Mouse (Mus musculus) liver (tissue): ENCODE data around the gene Cd276.

Experiments
- DNase-seq: peaks from one replicate; pipeline ENCODE4 v3.0.0-alpha.2; 2020; ENCODE audit warnings: mixed read lengths

The Cd276 gene

DNA sequence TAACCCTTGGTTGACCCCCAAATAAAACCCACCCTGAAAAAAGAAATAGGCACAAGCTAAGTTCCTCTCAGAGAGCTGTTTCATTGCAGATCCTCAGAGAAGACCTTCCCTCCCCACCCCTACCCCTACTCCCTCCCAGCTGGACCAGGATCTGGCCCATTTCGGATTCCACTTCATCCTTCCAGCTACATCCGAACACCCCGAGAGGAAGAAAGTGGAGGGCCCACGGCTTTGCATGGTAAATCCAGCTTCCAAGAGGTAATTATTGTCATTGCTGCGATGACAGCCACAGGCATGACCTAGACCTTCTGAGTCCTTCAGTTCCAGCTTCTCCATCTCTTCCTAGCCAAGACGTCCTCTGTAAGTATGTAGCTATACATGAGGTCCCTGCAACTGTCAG is 4.3 kb downstream of the Cd276 start:
- DNase-seq = no peak

DNA sequence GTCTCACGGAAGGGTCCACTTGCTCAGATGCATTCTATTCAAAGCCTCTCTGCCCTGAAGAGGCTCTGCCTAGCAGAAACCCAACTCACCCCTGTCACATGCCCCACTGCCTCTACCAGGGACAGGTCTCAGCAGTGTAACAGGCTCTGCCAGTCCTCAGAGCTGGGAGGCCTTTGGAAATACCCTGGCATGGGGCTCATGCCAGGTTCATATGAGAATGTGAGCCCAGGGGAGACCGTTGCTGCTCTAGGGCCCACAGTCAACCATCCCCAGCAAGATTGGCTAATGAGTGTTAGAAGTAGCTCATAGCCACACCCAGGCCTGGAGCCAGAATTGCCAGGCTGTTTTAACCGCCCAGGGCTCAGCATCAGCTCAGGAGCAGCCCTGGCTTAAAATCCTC is 5.5 kb downstream of the Cd276 start:
- no peak for DNase-seq

DNA sequence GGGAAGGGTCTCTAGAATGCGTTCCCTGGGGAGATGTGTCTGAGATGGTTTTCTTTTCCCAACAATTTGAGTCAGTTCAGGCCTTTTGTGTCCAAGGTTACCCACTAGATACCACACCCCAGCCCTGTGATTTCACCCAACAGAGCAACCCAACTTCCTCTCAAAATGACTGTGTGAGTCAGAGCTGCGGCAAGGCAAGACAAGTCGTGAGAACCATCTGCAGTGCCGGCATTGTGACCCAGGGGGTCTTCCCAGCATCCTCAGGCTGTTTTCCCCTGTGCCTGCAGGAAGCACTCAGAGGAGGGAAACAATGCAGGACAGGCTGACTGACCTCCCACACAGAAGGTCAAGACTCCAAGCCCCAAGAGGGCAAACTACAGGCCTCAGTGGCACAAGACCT is 6.3 kb downstream of the Cd276 start:
- DNase-seq = no peak

DNA sequence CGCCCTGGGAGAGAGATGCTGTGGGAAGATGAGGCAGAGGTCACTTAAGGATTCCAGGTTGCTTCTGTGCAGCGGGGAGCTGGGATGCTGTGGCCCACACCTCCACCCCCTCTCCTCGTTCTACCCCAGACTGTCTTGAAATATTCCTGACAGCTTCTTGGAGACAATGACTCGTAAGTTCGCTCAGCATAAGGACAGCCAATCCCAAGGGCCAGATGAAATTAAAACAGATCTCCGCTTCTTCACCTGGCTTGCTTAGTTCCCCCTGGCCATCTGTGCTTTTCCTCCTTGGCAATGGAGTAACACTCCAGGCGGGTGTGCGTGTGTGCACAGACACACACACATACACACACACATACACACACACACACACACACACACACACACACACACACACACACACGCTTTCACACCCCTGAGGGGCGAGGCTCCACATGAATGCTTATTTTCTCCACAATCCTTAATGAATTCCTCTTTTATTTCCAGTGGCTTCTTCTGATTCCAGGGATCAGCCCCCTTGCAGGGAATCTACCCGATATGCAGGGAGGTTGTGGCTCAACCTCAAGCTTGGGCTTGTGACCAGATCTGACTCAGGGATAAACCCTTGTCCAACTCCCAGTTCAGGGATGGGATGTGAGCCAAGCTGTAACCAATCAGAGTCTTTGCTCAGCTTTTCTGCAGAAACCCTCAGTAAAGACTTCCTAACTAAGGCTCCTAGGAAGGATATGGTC is 8.4 kb downstream of the Cd276 start:
- DNase-seq = no peak

DNA sequence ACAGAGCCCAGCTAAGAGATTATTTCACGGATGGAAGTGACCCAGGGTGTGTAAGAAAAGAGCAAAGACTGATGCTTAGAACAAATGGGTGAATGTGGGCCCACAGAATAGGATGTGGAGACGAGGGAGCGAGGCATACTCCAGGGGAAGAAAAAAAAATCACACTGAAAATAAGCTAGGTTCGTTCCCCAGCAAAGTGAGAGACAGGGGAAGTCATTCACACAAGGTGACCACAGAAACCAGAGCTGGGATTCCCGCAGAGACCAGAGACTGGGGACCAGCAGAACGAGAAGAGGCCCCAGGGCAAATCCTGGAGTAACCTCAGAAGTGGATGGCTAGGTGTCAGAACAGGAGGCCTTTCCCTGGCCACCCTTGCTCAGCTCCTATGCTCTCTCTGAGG is 9.8 kb downstream of the Cd276 start:
- no peak for DNase-seq

DNA sequence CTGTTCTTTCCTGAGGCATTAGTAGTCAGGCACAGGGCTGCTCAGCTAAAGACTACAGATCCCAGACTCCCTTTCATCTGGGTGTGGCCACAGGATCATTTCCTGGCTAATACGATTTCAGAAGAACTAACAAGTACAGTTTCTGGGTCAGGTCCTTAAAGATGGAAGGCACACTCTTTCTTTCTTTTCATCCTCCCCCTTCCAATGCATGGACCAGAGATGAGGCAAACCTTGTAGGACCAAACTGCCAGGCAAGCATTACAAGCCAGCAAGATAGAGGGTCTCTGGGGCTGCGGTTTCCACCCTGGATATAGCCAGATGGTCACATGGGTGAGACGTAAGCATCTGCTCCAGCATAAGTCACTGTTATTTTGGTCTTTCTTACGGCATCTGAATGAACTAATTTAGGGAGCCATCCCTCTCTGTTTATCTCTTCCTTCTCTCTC is 10.3 kb downstream of the Cd276 start:
- no peak for DNase-seq

DNA sequence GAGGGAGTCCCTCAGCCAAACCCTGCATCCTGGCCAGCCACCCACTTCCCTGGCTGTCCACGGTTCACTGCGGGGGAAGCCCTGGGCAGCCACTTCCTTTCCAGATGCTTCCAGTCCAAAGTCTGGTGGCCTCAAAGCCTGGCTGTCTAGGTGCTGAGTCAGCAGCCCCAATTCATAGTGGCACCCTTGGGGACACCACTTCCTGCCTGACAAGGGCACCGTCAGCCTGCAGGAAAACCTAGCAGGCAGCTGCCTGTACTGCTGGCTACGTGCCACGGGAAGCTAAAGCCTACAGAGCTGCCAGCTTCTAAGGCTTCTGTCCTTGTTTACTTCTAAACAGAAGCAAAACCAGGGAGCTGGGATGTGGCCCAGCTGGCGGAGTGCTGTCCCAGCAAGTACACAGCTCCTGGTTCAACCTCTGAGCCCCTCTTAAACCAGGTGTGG is 13.3 kb downstream of the Cd276 start:
- peak; percentile 60 for DNase-seq

DNA sequence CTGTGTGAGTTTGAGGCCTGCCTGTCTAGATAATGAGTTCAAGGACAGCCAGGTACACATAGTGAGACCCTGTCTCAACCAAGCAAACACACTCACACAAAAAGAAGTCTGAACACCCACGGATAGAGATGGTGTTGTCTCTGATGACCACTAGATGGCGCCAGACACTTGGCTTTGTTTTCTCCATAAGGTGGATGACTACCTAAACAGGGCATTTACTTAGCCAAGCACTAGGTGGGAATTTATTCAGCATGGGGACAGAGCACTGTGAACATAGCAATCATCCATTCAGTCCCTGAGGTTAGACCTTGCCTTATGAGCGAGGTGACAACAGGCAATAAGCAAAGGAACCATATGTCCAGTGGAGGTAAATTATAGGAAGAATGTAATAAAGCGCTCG is 15.4 kb downstream of the Cd276 start:
- DNase-seq = peak; percentile 45

DNA sequence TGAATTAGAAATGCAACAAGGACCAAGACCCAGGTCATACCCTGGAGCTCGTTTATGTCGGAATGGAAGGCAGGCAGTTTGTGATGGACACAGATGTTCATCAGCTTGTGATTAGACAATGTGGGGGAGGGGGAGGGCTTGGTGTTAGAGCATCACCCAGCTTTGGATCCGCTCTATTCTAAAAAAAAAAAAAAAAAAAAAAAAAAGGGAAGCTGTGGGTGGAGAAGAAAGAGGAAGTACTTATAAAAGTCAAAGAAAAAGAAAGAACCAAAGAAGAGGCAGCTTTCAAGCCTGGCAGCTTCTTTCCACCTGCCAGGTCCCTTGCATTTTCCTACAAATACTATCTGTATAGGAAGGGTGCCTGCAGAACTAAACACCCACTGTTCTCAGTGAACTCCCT is 17.5 kb downstream of the Cd276 start:
- DNase-seq = no peak

DNA sequence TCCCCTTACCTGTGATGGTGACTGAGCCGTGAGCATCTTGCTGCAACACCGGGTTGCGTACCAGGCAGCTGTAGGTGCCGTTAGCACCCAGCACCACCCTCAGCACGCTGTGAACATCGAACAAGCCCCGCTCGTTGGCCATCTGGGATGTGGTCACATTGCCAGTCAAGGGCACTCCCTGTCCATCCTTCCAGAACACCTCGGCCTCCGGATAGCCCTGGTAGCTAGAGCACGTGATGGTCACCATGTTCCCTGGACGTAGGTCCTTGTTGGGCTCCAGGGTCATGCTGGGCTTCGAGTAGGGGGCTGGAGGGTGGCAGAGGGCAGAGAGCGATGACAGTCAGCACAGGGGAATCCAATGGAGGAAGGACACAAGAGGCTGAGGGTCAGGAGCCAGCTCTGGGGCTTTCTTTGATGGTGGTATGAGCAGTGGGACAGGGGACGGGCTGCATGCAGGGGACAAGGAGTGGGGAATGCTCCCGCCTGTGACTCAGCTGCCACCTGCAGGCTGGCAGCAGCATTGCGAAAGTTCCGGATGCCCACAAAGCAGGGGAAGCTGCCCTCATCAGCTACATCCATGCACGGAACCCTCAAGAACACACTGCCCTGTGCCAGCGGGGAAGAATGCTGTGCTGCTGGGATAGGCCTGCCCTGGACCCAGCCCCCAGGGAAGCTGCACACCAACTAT is 19.6 kb downstream of the Cd276 start:
- DNase-seq = peak; percentile 42

DNA sequence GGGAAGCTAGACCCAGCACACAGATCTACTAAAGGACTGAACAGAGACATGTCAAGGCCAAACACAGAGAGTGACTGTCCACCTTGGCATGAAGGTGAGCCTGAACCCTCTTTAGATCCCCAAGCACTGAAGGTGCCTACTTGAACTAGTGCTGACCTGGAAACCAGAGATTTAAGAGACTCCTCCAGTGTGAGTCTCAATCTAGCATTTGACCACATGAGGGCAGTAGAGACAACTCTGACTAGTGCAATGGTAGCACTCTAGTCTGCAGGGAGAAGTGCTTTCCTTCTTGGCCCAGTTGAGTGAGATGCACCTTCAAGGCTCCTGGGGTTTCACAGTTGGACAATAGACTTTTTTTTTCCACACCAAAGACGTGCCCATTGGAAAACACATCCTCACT is 20.5 kb downstream of the Cd276 start:
- peak; percentile 25 for DNase-seq

DNA sequence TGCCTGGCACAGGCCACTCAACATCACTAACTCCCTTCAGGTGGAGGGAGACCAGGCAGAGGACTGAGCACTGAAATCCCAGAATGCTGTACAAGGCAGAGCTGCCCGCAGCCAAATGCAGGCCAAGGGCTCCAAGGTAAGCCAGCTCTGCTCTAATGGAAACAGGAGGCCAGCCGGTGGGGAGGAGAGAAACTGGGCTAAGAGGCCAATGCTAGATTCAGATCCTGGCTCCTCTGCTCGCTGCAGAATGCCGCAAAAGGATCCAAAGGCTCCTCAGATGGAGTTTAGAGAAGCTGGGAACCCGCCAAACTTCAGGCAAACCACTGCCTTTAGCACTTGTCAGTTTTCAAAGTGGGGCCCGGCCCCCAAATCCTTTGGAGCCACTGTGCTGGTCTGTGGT is 21.9 kb downstream of the Cd276 start:
- DNase-seq = no peak

DNA sequence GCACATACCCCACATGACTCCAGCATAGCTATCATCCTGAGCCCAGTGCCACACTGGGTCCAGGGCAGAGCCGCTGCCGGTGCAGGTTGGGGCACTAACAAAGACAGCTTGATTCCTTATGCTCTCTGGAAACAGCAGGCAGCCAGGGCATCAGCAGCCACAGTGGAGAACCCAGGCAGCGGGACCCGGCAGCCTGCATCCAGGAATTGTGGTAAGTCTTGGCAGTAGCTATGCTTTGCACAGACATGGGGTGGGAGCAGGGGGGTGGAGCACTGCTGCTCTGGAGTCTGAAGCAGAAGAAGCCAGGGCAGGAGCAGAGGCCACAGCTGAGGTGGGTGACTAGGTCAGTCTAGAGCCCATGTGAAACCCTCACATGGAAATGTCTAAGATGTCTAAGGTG is 23.0 kb downstream of the Cd276 start:
- no peak for DNase-seq

DNA sequence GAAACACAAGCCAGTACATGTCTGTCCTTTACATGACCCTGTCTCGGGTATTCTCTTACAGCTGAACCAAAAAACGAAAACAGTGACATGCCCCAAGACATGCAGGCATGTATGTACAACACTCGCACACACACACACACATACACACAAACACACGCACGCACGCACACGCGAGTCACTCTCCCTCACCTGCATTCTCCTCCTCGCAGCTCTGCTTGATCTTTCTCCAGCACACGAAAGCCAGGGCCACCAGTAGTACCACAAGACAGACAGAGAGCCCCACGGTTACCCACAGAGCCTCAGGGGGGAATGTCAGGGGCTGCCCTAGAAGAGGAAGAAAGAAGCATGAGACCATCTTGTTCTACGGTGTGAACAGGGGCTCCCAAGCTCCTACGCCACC is 24.8 kb downstream of the Cd276 start:
- no peak for DNase-seq

DNA sequence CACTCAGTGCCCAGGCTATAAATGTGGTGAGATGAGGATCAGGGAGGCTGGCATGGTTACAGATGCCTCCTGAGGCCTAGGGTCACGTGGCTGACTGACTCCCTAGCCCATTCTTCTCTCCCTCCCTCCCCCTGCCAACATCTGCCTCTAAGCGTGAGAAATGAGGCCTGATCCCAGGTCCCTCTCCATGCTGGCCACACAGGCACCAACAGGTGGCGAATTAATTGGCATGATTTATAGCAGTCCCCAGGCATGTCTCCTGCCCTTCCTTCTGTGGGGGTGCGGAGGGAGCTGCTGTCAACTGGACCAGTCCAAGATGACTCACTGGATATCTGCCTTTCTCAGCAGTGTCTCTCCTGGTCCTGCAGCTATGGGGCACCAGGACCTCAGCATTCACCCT is 27.4 kb downstream of the Cd276 start:
- no peak for DNase-seq

DNA sequence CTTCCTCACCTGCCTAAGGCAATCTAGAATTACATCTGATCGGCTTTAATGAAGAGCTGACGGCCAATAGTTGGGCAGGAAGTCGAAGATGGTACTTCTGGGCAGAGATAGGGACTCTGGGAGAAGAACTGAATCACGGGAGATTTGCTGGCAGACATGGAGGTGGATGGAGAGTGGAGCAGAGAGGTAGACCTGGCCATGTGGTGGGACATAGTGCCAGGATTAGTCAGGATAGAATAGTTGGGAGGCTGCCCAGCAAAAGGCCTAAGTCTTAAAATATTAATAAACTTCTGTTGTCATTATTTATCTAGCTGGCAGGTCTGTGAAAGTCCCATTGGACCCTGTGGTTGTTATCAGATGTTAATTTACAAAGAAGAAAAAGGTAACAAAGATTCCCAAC is 30.1 kb downstream of the Cd276 start:
- DNase-seq = no peak

DNA sequence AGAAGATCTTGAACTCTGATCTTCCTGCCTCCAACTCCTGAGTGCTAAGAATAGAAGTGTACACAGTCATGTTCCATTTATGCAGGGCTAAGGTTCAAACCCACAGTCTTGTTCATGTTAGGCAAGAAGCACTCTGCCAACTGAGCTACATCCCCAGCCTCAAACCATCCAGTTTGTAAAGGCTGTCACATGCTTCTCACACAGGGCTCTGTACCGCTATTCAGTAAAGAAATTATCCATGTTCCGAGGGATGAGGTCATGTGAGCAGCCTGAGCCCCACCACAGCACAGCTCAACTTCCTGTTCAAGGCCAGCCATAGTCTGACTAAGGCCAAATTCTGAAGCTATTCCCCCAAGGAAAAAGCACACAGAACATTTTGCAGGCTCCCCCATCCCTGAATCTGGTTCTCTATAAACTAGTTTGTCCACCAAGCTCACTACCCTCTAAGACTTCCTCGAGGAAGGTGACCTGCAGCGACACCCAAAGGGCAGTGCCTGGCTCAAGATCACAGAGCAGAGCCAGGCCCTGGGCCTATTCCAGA is 33.3 kb downstream of the Cd276 start:
- DNase-seq = no peak

DNA sequence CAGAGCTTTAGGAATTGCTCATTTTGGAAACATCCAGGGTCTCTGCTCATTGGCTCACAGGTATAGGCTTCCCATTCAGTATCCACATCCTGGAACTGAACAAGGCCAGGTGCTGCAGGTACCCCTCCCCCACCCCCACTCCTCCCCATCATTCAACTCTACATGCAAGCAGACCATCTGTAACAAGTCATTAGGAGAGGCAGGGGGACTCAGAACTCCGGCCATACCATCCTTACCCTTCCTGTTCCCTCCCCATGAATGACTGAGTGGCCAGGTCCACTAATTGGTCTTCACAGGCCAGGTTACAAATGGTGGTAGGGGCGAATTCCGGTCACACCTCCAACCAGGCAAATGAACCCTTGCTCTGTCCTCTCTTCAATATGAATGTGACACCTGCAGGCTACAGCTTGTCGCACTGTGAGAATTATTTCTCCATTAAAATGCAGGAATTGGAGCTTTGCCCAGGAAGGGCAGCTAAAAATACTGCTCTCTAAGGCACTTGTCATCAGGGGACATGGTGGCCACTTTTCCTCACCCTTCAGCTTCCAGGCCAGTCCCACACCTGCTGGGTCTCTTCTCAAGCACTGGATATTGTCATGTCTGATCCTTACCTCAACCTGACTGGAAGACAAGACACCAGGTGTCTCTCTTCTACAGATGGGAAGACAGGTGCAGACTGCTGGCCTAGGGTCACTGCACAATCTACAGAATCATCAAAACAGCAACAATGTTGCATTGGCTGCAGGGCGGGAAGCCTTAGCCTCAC is 34.2 kb downstream of the Cd276 start:
- no peak for DNase-seq

DNA sequence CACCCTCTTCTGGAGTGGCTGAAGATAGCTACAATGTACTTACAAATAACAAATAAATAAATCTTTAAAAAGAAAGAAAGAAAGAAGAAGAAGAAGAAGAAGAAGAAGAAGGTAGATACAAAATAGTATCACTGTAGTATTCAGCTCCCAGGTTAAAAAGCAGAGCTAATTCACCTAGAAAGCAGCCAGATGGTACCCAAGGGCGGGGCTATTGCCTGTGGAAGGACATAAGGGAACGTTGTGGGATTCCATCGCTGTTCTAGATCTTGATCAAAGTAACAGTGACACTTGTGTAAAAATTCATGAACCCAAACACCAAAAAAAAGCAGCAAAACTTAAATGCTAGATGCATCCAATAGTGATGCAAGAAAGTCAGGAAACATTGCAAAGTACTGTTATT is 35.3 kb downstream of the Cd276 start:
- DNase-seq = no peak

DNA sequence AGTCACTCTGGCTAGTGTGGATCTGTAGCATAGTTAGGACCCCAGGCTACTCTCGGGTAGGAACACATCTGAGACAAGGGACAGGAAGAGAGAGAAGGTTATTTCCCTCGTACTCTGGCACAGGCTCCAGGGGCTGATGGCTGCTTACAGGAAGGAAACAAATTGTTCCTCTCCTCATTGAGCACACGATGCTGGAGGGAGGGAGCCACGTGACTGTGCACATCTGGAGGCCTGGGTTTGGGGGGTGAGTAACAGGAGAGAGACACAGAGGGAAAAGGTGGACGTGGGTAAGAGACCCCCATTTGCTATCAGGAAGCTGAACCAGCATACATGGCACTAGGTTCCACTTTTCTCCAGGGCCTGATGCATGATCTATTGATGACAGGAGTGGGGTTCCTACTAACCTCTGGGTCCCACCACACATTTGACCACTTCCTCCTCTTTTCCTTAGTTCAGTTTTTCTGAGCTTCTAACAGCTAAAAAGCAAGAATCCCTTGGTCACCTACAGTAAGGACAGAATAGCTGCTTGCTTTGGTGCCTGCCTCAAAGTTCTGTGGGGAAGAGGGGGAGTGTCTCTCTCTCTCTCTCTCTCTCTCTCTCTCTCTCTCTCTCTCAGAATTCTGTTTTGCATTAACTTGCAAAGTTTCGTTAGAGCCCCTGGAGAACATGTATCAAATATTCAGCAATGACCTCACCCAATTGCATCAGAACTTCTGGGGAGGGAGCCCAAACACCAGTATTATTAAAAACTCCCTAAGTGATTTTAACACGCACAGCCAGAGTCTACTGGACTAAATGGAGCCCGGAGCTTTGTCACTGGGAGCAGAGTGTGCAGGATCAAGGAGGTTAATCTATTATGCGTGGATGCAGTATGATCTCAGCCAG is 37.1 kb downstream of the Cd276 start:
- DNase-seq = no peak

DNA sequence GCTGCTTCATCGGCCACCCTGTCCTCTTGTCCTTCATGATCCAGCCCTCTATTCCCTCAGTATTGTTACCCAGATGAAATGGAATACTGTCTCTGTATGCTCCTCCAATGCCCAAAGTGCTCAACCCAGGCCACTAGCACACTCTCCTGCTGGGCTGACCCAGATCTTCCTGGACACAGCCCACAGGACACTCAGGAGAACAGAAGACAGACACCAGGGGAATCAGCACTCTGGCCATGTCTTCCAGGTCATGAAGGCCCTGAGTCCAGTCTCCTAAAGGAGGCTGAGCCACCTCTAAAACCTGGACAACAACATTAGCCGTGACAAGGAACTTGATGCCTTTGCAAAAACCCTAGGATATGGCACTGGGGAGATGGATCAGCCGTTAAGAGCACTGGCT is 38.8 kb downstream of the Cd276 start:
- no peak for DNase-seq

DNA sequence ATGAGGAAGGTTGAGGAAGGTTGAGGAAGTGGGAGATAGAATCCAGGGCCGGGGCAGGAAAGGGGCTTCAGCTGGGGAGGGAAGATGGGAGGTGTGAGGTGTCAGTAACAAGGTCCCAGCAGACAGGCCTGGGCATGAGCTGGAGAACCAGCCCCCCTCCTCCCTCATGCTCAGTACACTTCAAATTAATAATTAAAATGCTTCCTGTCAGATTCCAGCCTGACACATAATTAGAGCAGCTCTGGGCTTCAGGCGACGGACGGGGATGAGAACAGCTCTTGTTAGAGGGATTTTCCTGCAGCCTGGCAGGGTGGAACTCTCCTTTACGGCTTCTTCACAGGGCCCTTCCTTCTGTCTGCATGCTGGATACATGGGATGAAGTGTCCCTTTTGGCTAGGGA is 41.5 kb downstream of the Cd276 start:
- no peak for DNase-seq

DNA sequence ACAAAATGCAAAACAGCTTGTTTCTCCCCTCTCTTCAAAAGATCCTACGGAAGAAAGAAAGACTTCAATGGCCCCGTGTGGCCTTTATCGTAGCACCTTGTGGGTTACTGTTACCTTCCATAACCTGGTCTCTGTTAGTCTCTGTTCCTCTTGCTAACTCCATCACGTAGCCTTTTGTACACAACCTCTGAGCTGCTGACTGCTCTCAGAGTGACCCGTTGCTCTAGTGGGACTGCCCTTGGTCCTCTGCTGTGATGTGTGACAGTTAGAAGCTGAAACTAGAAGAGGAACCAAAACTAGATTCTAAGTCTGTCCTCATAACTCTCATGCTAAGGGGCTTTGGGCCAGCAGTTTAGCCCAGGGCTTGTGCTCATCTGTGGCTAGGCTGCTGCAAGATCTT is 44.8 kb downstream of the Cd276 start:
- no peak for DNase-seq
